Mouse (Mus musculus) lung, postnatal 4 days (tissue): ENCODE measurements around the gene Il5.

ENCODE experiments used
- DNase-seq, 2 experiments: peaks; one replicate each; pipeline ENCODE4 v3.0.0; 2021

The Il5 gene

DNA sequence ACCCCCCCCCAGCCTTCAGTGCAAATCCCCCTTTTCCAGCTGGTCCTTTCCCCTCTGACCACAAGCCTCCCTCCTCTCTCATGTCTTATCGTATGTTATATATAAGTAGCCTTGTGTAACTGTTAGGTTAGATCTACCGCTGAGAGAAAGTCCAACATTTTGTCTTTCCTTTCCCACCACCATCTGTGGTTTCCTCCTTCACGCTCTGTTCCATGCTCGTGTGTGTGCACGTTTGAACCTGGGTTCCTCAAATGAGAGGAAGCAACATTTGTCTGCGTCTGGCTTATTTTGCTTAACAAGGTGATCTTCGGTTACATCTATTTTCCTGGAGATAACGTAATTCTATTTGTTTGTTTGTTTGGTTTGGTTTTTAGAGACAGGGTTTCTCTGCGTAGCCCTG, 27.4 kb downstream of the Il5 start:
- no peak for DNase-seq

DNA sequence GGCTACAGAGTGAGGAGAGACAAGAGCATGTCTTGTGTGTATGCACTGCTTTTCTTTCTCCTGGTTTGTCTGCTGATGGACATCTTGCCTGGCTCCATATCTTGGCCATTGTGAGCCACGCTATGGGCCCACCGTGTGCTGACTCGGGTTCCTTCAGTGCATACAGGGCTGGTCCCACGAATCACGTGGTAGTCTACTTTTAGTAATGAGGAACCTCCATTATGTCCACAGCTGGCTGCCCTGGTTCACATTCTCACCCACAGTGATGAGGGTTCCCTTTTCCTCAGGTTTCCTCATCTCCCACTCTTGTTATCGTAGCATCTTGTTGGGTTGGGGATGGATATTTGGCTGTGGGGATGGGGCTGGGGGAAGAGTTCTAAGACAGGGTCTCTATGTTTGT, 28.0 kb downstream of the Il5 start:
- no peak for DNase-seq

DNA sequence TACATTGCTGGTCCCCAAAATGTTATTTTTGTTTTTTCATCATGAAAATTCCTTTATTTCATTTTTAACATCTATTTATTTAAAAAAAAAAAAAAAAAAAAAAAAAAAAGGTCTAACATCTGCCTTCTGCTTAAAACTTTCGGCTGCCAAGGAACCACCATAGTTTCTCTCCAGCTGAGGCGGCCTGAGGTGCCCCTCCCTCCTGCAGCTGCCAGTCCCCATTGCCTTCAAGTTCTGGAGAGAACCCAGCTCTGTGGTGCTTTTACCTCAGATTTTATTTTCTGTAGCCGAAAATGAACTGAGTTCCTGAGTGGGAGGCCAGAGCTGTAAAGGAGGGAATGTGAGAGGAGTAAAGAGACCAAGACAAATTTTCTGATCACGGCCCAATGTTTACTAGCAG, 28.7 kb downstream of the Il5 start:
- DNase-seq: no peak

DNA sequence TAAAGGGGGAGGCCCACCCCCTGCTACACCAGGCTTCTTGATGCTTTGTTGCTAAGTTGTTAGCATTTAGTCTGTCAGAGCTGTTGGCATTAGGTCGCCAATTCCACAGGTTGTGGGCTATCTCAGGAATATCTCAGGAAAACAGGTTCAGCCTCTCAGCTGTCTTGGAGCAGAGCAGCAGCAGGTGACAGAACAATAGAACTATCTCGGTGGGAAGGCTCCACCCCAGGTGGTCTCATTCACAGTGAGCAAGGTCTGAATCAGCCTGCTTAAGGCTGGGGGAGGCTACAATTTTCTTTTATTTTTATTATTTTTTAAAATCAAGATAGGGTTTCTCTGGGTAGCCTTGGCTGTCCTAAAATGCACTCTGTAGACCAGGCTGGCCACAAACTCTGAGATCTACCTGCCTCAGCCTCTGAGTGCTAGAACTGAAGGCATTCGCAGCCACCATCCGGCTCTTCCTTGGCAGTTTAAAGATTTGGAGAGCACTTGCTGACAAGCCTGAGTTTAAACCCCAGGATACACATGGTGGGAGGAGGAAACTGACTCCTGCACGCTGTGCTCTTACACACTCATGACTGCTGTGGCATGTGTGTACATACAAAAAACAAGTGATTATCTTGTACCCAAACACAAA, 29.2 kb downstream of the Il5 start:
- no peak for DNase-seq

DNA sequence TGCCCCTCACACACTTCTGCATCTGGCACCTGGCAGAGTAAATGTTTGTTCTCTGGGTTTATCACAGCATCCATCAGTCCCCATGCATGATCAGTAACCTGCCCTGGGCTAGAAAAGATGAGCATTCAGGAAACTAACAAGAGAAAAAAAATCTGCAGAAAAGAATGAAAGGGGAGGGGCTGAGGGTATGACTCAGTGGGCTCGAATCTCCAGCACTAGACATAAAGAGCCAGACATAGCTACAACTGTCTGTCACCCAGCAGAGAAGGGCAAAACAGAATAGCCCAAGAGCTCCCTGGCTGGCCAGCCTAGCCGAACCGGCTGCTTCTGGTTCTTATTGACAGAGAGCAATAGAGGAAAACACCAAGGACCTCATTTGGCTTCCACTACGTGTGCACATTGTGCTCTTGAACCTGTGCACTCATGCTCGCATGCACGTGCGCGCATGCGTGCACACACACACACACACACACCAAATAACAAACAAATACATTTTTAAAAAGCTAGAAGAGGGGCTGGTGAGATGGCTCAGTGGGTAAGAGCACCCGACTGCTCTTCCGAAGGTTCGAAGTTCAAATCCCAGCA, 34.5 kb downstream of the Il5 start:
- no peak for DNase-seq

DNA sequence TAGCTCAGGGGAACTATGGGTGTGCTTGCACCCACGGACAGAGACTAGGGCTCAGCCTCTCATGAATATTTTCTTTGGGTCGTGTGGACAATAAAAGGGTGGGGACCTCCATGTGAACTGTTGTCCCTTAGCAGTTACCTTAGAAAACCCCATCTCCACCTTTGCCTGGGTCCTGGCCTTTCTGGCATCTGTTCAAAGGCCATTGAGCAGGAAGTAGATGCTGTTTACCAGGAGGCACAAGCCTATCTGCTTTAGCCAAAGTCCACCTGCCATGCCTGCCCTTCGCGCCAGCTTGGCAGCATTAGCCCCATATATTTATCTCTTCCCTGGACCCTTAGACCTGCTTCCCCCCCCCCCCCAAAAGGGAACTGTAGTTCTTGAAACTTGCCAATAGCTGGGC, 37.0 kb downstream of the Il5 start:
- DNase-seq: no peak

DNA sequence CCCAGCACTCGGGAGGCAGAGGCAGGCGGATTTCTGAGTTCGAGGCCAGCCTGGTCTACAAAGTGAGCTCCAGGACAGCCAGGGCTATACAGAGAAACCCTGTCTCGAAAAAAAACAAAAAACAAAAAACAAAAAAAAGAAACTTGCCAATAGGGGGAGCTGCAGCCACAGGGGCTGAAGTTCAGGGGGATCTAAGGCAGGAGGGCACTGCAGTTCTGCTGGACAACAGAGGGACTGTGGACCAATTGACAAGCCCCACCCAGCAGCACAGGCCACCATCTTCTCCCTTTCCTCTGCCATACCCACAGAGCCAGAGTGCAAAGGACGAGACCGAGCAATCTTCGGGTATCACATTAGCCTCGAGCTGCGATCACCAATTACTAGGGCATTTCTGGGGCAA, 37.4 kb downstream of the Il5 start:
- DNase-seq: peak in 1 of 2 experiments; percentile 51

DNA sequence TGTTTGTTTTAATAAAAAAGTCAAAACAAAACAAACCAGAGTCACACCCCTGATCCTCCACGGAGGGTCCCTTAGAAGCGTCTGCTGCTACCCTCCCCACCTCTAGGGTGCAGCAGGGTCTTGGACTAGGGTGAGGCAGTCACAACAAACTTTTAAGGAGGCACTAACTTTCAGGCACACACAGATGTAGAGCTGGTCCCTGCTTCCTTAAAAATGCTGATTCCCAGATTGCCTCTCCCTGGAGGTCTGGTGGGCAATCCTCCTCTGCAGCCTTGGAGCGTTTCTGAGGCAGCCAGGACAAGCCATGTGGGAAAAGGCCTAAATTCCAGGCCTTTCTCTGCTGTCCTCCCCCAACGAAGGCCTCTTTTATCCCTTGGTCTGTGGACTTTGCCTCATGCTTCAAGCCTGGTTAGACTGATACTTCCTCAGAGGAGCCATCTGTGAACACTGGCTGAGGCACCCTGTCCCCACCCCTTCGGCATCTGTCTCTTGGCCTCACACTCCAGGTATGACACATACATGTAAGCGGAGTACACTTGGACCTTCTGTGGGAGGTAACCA, 38.3 kb downstream of the Il5 start:
- peak; percentile 59 for DNase-seq

DNA sequence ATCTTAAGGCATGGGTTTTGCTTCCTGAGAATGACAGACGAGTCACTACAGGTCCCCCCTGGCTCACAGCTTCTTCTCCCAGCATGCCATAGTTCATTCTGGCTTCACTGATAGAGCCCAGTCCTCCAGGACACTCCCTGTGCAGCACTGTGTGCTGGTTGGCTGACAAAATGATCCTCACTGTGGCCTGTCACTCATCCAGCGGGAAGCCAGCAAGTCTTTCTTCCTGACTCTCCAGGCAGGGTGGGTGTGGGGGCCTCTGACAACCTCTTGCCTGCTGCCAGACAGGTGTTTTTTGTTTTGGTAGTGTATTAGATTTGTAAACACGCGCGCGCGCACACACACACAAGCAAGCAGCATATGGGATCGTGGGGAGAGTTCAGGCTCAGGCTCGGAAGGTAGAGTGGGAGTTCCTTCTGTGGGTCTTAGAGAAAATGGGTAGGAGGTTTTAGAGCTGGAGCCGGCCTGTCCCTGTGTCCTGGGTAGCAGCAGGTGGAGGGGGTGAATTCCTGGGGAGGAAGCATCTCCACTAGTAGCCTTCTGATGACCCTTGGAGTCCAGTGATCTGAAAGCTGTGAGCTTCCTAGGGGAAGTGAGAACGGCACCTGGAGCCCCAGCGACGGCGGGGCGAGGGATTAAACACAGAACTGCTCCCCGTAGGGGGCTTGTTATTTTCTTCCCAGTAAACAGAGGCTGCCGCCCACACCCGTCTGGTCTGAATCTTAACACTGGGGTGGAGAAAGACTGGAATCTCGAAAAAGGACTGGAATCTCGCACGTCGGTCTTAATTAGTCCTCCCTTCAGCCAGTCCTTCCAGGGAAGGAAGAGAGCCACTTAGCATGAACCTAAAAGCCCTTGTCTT, 39.2 kb downstream of the Il5 start:
- DNase-seq: no peak

DNA sequence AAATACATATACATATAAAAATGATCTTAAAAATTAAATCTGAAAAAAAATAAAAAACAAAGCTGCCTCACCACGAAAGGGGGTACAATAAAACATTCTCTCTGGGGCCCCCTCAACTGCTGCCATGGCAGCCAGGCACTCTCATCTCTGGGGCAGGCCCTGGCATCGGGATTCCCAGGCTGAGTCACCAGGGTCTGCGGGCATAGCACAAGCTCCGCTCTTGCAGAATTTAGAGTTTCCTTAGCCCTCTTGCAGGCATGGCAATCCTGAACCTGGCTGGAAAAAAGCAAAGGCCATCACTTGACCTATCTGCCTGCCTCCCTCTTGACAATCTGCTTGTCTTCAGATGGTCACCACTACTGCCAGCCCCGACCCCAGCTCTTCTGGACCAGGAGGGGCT, 40.7 kb downstream of the Il5 start:
- DNase-seq: no peak

DNA sequence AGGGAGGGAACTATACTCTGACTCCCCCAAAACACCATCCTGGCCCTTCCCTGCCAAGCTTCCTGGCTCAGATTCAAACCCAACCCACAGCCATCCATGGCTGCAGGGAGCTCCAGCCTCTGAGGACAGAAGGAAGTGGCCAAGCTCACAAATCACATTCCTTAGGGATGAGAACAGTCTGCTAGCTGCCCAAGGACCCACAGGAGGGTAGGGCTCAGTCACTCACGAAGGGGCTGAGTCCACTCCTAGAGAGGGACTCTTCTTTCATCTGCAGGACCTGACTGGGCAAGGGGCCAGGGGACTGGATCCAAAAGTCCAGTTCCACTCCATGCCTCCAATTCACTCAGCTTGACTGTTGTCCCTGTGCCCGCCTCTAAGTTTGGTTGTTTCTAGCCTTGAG, 41.2 kb downstream of the Il5 start:
- DNase-seq: peak; percentile 89 to 94

DNA sequence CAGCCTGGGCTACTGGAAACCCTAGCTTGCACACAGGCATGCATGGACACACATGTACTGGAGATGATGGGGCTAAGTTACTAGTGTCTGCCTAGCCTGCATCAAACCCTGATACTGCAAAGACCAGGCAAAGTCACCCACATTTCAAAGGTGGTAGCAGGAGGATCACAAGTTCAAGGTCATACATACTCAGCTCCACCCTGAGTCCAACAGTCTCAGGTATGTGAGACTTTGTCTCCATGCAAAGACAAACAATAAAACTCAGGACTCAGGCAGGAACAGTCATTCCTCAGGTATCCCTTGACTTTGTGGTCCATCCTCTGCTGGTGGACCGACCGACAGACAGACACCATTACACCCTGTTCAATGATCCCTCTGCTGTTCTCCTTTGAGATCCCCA, 41.8 kb downstream of the Il5 start:
- DNase-seq: no peak

DNA sequence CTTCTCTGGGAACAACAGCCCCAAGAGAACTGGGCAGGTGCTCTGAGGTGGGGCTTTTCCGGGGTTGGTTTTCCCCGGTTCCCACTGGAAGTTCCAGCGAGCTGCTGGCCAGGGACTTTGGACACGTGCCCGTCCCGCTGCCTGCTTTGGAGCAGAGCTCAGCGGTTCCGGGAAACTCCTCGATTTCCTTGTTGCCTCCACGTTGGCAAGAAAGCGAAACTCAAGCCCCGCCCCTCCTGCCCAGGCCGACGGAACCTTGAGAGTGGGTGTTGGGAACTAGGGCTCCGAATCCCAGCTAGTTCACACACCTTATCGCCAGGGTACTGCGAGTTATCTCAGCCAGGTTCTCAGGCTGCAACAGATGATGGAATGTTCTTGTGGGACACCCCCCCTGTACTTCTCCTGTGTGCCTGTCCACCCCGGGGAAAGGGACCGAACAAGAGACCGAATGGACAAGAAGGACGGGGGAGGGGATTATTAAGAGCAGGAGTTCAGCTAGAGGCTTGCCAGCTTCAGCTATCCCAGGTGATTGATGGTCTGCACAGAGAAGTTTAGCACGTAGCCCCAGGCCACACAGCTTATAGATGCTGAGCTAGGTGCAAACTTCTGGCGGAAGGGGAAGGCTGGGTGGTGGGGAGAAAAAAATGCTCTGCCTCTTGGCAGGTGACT, 42.4 kb downstream of the Il5 start:
- peak; percentile 95 to 96 for DNase-seq

DNA sequence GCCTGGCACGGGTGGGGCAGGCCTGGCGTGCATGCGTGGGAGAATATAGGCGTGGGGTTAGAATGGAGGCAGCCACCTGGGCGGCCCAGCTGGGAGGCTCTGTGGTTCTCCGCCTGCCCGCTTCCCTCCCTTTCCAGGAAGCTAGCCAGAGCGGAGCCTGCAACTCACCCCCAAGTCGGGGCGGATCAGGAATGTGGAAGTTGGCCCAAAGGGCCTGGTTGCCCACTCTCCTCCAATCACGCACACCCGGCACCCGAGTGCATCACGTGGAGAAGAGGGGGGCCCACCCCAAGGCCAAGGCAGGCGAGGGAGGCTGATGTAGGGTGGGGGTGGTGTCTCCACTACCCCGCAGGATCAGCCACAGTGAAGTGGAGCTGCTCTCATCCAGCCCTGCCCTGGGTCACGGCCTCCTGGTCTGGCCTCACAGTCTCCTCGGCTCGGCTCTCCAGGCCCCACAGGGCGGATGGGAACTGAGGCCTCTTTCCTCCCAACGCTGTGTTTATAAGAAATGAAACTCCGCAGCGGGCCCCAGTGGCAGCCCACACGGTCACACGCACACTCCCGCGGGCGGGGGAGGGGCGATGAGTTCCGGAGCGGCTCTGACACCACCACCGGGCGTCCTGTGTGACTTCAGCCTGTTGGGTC, 43.0 kb downstream of the Il5 start:
- peak; percentile 96 to 97 for DNase-seq

DNA sequence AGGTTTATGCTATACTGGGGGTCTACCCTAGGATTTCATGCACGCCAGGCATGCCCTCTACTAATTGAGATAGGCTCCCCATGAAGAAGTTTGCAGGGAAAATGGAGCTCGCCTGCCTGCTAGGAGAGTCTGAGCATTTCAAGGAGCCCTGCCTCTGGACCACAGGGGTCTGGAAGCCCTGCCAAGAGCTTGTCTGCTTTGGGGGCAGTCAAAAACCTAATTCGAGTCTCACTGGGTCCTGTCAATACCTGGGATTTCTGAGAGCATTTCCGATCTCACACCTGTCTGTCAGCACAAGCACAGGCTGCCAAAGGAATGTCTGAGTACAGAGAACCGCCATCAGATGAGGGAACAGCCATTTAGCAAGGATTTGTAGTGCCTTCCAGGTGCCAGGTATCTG, 44.0 kb downstream of the Il5 start:
- DNase-seq: peak in 1 of 2 experiments; percentile 20

DNA sequence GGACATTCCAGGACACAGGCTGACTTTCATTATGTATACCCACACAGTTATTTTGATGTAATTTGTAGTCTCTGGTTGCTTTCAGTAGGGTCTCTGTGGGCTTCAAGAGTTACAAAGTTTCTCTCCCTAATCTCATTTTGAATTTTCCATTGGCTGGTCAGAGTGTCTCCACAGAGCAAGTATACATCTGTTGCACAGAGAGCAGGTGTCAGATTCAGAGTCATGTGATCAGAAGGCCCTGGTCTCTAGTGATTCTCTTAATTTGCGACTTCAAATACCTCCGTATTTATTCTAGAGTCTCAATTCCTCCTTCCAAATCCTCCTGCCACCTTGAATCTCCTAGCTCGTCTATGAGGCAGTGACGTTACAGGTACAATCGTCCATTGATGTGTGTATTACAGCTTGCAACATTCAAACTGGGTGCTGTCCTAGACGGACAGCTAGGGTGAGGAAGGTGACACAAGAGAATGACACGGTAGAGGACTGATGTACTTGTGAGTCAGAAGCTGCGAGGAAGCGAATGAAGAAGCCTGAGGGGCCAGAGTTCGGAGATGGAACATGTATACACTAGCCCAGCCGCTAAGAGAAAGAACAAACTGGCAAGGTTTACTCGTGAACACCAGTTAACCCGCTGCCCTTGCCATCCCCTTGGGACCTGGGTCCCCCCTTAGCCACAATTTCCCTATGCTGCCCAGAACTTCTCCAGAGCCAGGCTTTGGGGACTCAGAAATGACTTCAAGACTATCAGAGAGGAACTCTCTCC, 48.0 kb downstream of the Il5 start:
- no peak for DNase-seq

DNA sequence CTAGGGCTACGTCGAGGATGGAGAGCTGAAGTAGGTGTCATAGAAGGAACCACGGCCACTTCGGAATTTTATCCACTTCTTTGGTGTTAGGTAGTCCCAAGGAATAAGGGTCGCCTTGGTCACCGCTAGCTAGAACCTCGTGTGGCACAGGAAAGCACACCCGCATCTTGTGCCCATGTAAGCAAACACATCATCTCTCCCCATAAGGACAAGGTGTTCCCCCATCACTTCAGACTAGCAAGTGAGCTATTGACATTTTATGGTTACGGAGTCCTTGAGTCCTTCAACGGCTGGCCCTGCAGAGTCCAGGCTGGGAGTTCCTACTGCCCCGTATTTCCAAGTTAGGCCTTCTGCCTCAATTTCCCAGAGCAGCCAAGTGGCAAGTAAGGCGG, 48.6 kb downstream of the Il5 start:
- DNase-seq: no peak

DNA sequence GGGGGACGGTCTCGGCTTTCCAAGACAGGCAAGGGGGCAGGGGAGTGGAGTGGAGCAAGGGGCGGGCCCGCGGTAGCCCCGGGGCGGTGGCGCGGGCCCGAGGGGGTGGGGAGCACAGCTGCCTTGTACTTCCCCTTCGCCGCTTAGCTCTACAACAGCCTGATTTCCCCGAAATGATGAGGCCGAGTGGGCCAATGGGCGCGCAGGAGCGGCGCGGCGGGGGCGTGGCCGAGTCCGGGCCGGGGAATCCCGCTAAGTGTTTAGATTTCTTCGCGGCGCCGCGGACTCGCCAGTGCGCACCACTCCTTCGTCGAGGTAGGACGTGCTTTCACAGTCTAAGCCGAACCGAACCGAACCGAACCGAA, 49.1 kb downstream of the Il5 start, which contains the start of gene Irf1:
Gene Irf1, plus strand, starts transcription at position 255 of the 365 bp plus-strand sequence.
- DNase-seq: peak; percentile 98

DNA sequence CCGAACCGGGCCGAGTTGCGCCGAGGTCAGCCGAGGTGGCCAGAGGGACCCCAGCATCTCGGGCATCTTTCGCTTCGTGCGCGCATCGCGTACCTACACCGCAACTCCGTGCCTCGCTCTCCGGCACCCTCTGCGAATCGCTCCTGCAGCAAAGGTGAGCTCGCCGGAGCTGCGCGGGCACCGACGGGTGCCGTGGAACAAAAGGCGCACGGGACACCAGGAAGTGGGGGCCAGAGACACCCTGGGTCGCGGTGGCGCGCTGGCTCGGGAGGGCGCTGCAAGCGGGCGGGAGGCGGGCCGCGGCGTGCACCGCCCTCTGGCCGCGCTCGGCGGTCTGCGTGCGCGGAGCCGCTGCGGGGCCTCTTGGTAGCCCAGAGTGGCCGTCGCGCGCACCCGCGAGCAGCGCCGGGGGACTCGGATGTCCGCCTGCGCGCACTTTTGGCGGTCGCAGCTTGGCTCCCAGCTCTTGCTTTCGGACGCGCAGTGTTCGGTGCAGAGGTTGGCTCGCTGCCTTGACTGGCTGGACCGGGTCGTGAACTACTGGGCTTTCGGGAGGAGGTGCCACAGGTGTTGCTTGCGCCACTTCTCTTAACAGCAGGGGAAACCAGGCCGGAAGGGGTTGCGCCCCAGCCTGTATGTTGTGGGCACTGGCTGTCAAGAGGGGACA, 49.7 kb downstream of the Il5 start:
- DNase-seq: peak; percentile 88 to 94

DNA sequence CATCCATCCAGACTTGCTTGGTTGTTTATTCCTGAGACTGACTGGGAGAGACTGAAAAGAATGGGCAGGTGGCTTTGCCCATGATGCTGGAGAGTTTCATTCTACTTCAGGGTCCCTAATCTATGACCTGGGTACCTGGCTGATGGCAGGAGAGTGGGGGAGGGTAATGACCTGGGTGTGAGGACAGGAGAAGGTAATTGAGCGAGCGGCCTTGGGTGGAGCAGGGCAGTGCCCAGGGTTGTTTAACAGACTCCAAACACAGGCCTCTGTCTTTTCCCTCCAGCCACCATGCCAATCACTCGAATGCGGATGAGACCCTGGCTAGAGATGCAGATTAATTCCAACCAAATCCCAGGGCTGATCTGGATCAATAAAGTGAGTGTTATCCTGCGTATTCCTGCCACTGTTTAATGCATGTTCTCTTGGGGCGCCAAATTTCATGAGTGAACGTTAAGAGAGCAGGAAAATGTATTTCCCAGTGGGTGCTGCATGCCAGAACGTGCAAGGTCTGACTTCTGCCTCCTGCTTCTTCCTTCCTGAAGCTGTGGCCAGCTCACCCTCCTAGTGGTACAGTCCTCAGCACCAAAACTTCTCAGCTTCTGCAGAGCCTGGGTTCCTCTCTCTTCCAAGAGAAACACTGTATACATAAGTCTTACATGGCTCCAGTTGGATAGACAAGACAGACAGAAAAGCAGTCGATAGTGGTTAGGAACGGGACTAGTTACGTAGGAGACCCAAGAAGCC, 50.6 kb downstream of the Il5 start:
- no peak for DNase-seq

DNA sequence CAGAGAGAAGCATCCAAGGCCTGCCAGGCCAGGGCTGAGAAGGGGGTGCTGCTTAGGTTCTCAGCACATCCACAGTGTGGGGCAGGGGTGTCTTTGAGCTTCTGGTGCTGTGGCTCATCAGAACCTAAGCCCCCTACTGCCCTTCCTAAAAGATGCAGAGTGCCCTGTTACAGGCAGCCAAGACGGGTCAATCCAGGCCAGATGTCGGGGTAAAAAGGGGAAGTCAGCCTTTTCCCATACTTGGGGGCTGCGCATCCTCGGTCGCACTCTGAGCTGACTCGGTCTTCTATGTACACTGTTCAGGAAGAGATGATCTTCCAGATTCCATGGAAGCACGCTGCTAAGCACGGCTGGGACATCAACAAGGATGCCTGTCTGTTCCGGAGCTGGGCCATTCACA, 51.9 kb downstream of the Il5 start:
- no peak for DNase-seq
